Mouse (Mus musculus) liver, postnatal 0 days (tissue): ENCODE data around the gene Hyal1.
A peak's percentile ranks its signal among the peaks of the same experiment; 100 is the strongest.

Experiments
- CTCF ChIP-seq: sonication (generic); IDR thresholded peaks from 2 replicates; pipeline ENCODE4 v1.5.1; 2016; ENCODE audit warnings: antibody characterized with exemption, low read depth
- EP300 ChIP-seq: IDR thresholded peaks from 2 replicates; pipeline ENCODE4 v1.6.1; 2016; ENCODE audit warnings: antibody characterized with exemption, low read depth, mild to moderate bottlenecking

DNA sequence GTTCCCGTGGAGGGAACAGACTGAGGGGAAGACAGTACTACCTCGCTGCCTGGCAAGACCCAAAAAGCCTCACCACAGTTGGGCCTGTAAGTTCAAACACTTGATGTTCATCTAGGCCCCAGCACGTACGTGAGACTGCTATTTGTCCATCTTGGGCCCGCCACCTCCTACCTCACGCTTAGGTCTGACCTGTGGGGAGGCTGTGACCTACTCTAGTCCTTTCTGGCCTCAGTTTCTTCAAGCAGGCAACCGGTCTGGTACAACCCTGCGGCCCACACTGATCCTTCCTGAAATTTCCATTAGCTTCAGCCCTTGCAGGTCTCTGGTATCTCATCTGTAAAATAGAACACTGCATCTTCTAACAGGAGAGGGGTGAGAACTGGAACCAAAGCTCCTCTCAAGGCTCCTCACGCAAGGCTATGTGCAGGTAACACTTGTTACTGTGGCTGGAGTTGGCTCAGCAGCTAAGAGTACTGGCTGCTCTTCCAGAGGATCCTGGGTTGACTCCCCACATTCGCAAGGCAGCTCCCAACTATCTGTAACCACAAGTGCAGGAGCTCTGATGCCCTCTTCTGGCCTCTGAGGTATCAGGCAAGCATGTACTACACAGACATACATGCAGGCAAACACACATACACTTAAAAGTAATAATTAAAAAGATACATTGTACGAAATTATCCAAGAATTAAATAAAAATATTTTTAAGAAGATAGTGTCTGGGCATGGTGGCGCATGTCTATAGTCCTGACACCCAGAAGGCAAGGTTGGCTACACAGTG lies 48.8 kb downstream of the Hyal1 start:
- TF ChIP-seq EP300, result no peak
- peak; percentile 52 for TF ChIP-seq CTCF
